Mouse (Mus musculus): ENCODE measurements around the gene Gm8653.
"Not testable (repeated sequence)": the region's sequence is repeated elsewhere in the genome, so short reads cannot be mapped to it uniquely, and the experiment has no call there.

Gm8653 gene

GRCm38 (mm10) chr7:22201164-22201563 lies at the start of gene Gm8653:
Gene Gm8653 (minus strand): TSS chr7:22201264.
- not testable (repeated sequence) for DNase-seq (ENCODE audit: low read depth in 1 of 2, low spot score in 2 of 2)

GRCm38 (mm10) chr7:22229384-22229783 lies 28.3 kb upstream of the Gm8653 start, which contains the start of gene Gm8453:
Gene Gm8453 (minus strand): TSS chr7:22229484.
- not testable (repeated sequence) for DNase-seq (ENCODE audit: low read depth in 1 of 2, low spot score in 2 of 2)

- DNase-seq (ENCODE audit: low read depth in 1 of 2, low spot score in 2 of 2): not testable (repeated sequence)
Observed at GRCm38 (mm10) chr7:22189077-22189476, 12.0 kb downstream of the Gm8653 start, which contains the start of gene Vmn1r143. Gene Vmn1r143 (plus strand): TSS chr7:22189377.

GRCm38 (mm10) chr7:22163935-22164334 lies 37.1 kb downstream of the Gm8653 start, which contains the start of gene Vmn1r142:
Gene Vmn1r142 (minus strand): TSS chr7:22164035.
- DNase-seq (ENCODE audit: low read depth in 1 of 2, low spot score in 2 of 2): not testable (repeated sequence)

Measured in monocyte, adult 2 months (primary cell).